Mouse (Mus musculus) forebrain, embryonic 16.5 days (tissue): ENCODE measurements around the gene Nr1h4. TPM values are rescaled to one million over a fixed set of nuclear protein-coding genes. Genes with fewer than 3 reads are reported as not detected.

Experiments
- ATAC-seq: fragments of 200-750 bp; cut with Nextera tagmentation; 2 replicates; pipeline ENCODE4 v1.8.0; 2017; ENCODE audit warnings: mild to moderate bottlenecking, moderate library complexity
- H3K27ac ChIP-seq: fragments of 300-500 bp; sonication (generic); 2 replicates; pipeline ENCODE4 v1.5.1; 2014; ENCODE audit warnings: low read length, control low read depth
- H3K27me3 ChIP-seq: fragments of 300-500 bp; sonication (generic); replicated peaks from 2 replicates; pipeline ENCODE4 v1.6.1; 2014; ENCODE audit warnings: low read length; ENCODE audit not compliant: control insufficient read depth, insufficient read depth
- H3K36me3 ChIP-seq: fragments of 300-500 bp; sonication (generic); 2 replicates; pipeline ENCODE4 v1.6.1; 2014; ENCODE audit not compliant: control insufficient read depth, insufficient read depth
- H3K4me1 ChIP-seq: fragments of 300-500 bp; sonication (generic); replicated peaks from 2 replicates; pipeline ENCODE4 v1.6.1; 2014; ENCODE audit warnings: low read length; ENCODE audit not compliant: control insufficient read depth, insufficient read depth
- H3K4me2 ChIP-seq: fragments of 300-500 bp; sonication (generic); 2 replicates; pipeline ENCODE4 v1.6.1; 2014; ENCODE audit warnings: mild to moderate bottlenecking, low read length, control low read depth
- H3K4me3 ChIP-seq: fragments of 300-500 bp; sonication (generic); replicated peaks from 2 replicates; pipeline ENCODE4 v1.5.1; 2014; ENCODE audit warnings: mild to moderate bottlenecking, low read length, control low read depth
- H3K9ac ChIP-seq: fragments of 300-500 bp; sonication (generic); replicated peaks from 2 replicates; pipeline ENCODE4 v1.6.1; 2014; ENCODE audit warnings: low read depth, low read length, control low read depth
- H3K9me3 ChIP-seq: fragments of 300-500 bp; sonication (generic); 2 replicates; pipeline ENCODE4 v1.6.1; 2016; ENCODE audit warnings: low read length; ENCODE audit not compliant: control insufficient read depth
- WGBS: fragments of 180-500 bp; shearing (Covaris S2); extraction: QIAGEN DNeasy Blood & Tissue Kit; methylation state at CpG from one replicate; pipeline ENCODE4 v1.1.7; 2014; 5-methylcytosine and 5-hydroxymethylcytosine counted together
- polyA plus RNA-seq: library from polyadenylated mRNA; unstranded; fragments of >200 nt; fragmentation: Nextera tagmentation; extraction: Ambion mirVana; gene quantifications from 2 replicates; pipeline ENCODE4 v1.2.1, GENCODE M21; 2015

Gene Nr1h4
- polyA plus RNA-seq, 1 experiment from 2014 or later = 0.27 TPM

DNA sequence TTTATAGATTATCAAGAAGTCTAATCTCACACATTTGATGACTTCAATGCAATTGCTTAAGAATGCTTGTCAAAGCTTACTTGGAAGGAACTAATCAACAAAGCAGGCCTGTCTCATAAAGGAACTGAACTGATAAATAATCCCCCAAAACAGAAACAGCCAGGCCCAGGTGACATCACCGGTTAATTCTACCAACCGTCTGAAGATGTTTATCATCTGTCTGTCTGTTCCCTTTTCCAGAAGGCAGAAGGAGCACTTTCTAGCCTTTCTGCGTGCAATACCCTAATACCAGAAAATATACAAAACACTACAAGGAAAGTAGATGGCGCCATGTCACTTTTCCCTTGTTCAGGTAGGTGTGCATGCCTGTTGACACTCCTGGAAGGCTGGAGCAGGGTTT is 43.9 kb downstream of the Nr1h4 start:
- Histone ChIP-seq H3K4me3 (no peak overlapping the region), H3K36me3 (no peaks in the 10 kb centered on the region), H3K9me3 (no peaks in the 10 kb centered on the region), H3K27me3 (no peaks in the 10 kb centered on the region), H3K9ac (no peak overlapping the region), H3K4me1 (no peaks in the 10 kb centered on the region), H3K27ac (no peak overlapping the region), H3K4me2 (no peak overlapping the region)
- WGBS = 76% methylated on average over 4 of the region's 4 CpGs
- no peak for ATAC-seq

GRCm38 (mm10) chr10:89486995-89487742 is 46.2 kb downstream of the Nr1h4 start:
- ATAC-seq = peak; percentile 94
- H3K4me2 ChIP-seq = no peak overlapping the region

DNA sequence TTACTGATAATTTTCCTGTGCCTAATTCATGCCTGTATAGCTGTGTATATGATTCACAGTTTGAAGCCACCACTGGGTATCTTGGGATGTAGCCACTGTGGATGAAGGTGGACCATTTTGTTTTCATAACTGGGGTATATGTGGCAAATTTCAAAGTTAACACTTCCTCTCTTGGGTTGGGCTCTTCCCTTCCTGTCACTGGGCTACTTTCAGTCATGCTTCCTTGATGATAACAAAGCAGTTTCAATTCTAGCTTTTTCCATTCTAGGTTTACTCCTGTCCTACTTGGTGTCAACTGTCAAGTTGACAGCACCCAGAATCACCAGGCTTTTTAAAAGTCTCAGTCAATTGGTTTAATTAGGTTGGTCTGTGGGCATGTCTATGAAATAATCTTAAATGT is 48.5 kb downstream of the Nr1h4 start:
- H3K9me3 ChIP-seq = no peaks in the 10 kb centered on the region
- ATAC-seq = no peak
- H3K4me1 ChIP-seq = peaks cover 5% of the 10 kb centered on the region; the same call in 1 of the 2 replicates
- no peak overlapping the region for H3K4me2 ChIP-seq
- H3K27me3 ChIP-seq = no peaks in the 10 kb centered on the region
- no peak overlapping the region for H3K27ac ChIP-seq
- no peak overlapping the region for H3K4me3 ChIP-seq
- no peaks in the 10 kb centered on the region for H3K36me3 ChIP-seq
- no peak overlapping the region for H3K9ac ChIP-seq

More at GRCm38 (mm10) chr10:89486995-89487742, 46.2 kb downstream of the Nr1h4 start:
- Histone ChIP-seq H3K9ac (no peak overlapping the region), H3K9me3 (no peaks in the 10 kb centered on the region), H3K4me3 (no peak overlapping the region), H3K4me1 (0 out of 2 replicates have a peak, but pooled peaks cover 2% of the 10 kb centered on the region), H3K27ac (0 out of 2 replicates have a peak overlapping the region, but pooled peaks have one; percentile 37), H3K27me3 (no peaks in the 10 kb centered on the region), H3K36me3 (no peaks in the 10 kb centered on the region)
- WGBS = 7% methylated on average over 4 of the region's 4 CpGs

DNA sequence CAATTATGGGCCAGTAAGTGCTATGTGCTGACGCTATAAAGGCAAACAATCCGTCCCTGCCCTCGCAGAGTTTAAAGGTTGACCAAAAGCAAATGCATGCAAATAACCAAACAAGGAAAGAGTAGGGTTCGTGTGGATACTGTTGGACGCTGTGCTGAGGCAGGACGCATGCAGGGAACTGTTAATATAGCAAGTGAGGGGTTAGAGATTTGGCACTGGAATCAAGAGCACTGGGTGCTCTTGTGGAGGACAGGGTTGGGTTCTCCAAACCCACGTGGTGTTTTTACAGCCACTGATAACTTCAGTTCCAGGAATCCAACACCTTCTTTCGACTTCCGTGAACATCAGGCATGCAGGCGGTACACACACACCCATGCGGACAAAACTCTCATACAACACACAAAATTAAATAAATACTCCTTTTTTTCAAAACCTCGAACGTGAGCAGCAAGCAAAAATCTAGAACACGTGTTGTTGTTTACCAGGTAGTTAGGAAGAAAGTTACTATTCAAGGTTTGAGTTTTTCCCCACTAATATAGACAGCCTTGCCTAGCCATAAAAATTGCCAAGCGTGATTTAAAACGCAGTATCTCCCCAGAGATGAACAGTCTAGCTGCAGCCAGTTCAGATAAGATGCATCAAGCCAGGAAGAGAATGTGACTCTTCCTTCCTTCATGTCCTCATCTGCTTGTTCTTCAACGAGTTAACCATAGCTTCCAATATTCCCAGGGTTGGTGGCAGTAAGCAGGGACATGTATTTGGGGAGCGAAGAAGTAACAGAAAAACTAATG is 49.4 kb downstream of the Nr1h4 start:
- no peak overlapping the region for H3K4me2 ChIP-seq
- H3K27me3 ChIP-seq = no peaks in the 10 kb centered on the region
- no peaks in the 10 kb centered on the region for H3K9me3 ChIP-seq
- no peak overlapping the region for H3K4me3 ChIP-seq
- H3K4me1 ChIP-seq = peaks cover 5% of the 10 kb centered on the region; the same call in 1 of the 2 replicates
- no peak for ATAC-seq
- no peak overlapping the region for H3K9ac ChIP-seq
- 90% methylated on average over 18 of the region's 18 CpGs for WGBS
- no peaks in the 10 kb centered on the region for H3K36me3 ChIP-seq
- no peak overlapping the region for H3K27ac ChIP-seq

DNA sequence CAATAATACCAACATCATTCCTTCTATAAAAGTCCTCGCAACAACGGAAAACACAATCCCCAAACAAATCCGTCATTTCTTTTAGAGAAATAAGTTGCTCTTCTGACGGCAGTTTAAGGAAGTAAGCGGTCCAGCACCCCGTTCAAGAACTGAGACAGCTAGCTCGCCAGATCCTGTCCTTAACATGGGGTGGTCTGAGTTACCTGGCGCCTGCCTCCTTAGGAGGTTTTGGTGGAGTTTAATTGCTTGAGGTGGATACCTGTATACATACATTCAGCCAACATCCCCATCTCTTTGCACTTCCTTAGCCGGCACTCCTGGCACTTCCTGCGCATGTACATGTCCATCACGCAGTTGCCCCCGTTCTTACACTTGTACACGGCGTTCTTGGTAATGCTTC is 50.3 kb downstream of the Nr1h4 start:
- Histone ChIP-seq H3K36me3 (no peaks in the 10 kb centered on the region), H3K4me3 (no peak overlapping the region), H3K4me2 (no peak overlapping the region), H3K27me3 (no peaks in the 10 kb centered on the region), H3K9me3 (no peaks in the 10 kb centered on the region), H3K27ac (no peak overlapping the region), H3K9ac (no peak overlapping the region), H3K4me1 (peaks cover 5% of the 10 kb centered on the region; the same call in 1 of the 2 replicates)
- 84% methylated on average over 14 of the region's 14 CpGs for WGBS
- ATAC-seq = no peak

- no peak for ATAC-seq
- 16% methylated on average over 10 of the region's 10 CpGs for WGBS
- peaks cover 5% of the 10 kb centered on the region; the same call in 1 of the 2 replicates for H3K4me1 ChIP-seq
- no peaks in the 10 kb centered on the region for H3K9me3 ChIP-seq
- no peak overlapping the region for H3K4me3 ChIP-seq
- no peaks in the 10 kb centered on the region for H3K36me3 ChIP-seq
- no peak overlapping the region for H3K9ac ChIP-seq
- no peak overlapping the region for H3K4me2 ChIP-seq
- no peak overlapping the region for H3K27ac ChIP-seq
- no peaks in the 10 kb centered on the region for H3K27me3 ChIP-seq
Observed at GRCm38 (mm10) chr10:89482142-89482681, 51.2 kb downstream of the Nr1h4 start.

GRCm38 (mm10) chr10:89481638-89482037 is 51.7 kb downstream of the Nr1h4 start:
- Histone ChIP-seq H3K4me2 (no peak overlapping the region), H3K4me1 (peaks cover 5% of the 10 kb centered on the region; the same call in 1 of the 2 replicates), H3K36me3 (no peaks in the 10 kb centered on the region), H3K9me3 (no peaks in the 10 kb centered on the region), H3K4me3 (no peak overlapping the region), H3K27me3 (no peaks in the 10 kb centered on the region), H3K27ac (no peak overlapping the region), H3K9ac (no peak overlapping the region)
- WGBS = 23% methylated on average over 7 of the region's 7 CpGs
- ATAC-seq = no peak

DNA sequence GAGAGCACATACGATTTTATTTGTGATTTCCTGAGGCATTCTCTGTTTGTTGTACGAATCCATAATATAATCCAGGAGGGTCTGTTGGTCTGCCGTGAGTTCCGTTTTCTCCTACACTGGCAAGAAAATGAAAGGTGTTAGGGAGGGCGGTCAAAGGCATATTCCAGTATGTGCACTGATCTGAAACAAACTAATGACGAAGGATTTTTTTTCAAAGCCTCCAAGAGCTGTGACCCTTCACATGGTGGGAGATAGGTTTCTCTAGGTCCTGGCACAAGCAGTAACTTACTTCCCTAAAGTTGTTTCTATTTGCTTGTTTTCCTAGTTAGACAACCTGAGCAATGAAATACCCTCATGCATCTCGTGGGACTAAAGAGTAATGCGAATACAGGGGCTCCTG is 54.6 kb downstream of the Nr1h4 start:
- Histone ChIP-seq H3K4me1 (peaks cover 5% of the 10 kb centered on the region; the same call in 1 of the 2 replicates), H3K36me3 (no peaks in the 10 kb centered on the region), H3K27me3 (no peaks in the 10 kb centered on the region), H3K4me3 (no peak overlapping the region), H3K27ac (no peak overlapping the region), H3K9ac (no peak overlapping the region), H3K9me3 (no peaks in the 10 kb centered on the region), H3K4me2 (no peak overlapping the region)
- no peak for ATAC-seq
- 87% methylated on average over 8 of the region's 8 CpGs for WGBS

DNA sequence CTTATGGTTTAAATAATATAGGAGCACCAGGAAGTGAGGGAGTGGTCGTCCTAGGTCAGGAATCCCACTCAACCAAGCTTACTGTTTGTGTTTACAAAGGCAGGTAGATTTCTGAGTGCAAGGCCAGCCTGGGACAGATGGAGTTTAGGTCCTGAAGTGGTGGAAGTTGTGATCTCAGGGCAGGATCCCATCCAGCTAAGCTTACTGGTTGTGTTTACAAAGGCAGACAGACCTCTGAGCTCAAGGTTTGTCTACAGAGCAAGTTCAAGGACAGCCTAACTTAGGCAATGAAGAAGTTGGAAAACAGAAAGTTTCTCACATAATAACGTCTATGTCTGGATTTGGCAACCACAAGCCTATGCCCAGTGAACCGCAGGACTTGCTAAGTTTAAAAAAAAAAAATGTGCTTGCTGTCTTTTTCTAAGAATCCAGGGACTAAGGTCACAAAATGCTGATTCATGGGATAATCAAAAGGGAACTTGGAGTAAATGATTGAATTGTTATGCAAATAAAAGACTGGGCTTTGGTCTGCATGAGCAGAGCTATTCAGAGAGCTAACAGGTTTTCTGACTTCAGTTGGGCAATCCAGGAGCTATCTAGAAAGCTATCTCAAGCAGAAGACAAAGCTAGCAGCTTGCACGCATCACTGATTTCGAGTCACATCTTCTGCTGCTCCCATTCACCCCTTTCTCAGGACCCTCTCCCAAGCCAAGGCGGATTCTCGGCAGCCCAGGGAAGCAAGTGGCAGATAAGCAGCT is 62.6 kb downstream of the Nr1h4 start:
- Histone ChIP-seq H3K27ac (no peak overlapping the region), H3K4me1 (no peaks in the 10 kb centered on the region), H3K4me2 (no peak overlapping the region), H3K36me3 (no peaks in the 10 kb centered on the region), H3K27me3 (no peaks in the 10 kb centered on the region), H3K9ac (no peak overlapping the region), H3K9me3 (peaks cover 8% of the 10 kb centered on the region), H3K4me3 (no peak overlapping the region)
- ATAC-seq = no peak
- 35% methylated on average over 7 of the region's 7 CpGs for WGBS
